Mouse (Mus musculus): ENCODE measurements around the gene Ripor3.

Gene Ripor3

GRCm38 (mm10) chr2:168028376-168028775 is 18.0 kb upstream of the Ripor3 start:
- 97% methylated on average over 3 of the region's 3 CpGs for WGBS

GRCm38 (mm10) chr2:168026467-168026866 is 16.0 kb upstream of the Ripor3 start:
- 56% methylated on average over 3 of the region's 3 CpGs for WGBS

DNA sequence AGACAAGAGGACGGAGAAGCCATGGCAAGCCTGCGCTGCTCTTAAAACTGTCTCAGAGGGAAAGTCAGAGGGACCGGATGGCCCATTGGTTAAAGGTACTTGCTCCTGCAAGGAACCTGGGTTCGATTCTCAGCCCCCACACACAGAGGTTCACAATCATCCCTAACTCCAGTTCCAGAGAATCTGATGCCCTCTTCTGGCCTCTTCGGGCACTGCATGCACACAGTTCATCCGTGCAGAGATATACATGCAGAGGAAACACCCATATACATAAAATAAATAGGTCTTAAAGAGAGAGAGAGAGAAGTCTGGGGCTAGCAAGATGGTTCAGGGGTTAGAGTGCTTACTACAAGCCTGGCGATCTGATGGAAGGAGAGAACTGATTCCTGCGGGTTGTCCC is 15.5 kb upstream of the Ripor3 start:
- WGBS: 92% methylated on average over 8 of the region's 8 CpGs

GRCm38 (mm10) chr2:168025174-168025573 is 14.8 kb upstream of the Ripor3 start:
- 35% methylated on average over 12 of the region's 12 CpGs for WGBS

DNA sequence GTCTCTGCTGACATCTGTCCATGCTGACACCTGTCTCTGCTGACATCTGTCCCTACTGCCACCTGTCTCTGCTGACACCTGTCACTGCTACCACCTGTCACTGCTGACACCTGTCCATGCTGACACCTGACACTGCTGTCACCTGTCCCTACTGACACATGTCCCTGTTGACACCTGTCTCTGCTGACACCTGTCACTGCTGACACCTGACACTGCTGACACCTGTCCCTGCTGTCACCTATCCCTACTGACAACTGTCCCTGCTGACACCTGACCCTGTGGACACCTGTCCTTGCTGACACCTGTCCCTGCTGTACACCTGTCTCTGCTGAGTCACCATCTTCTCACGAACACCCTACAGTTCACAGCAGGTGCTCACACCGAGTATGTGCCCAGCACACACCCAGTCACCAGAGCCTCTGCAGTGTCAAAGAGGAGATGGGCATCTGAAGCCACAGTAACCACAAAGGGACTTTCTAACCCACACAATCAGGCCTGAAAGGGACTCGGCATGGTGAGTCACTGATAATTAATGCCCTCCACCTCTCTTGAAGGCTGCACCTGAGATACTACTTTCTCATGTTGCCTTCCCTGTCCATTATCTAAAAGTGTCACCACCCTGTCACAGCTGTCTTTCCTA is 13.5 kb upstream of the Ripor3 start:
- 60% methylated on average over 3 of the region's 3 CpGs for WGBS

GRCm38 (mm10) chr2:168019201-168019715 is 8.8 kb upstream of the Ripor3 start:
- WGBS: 63% methylated on average over 9 of the region's 9 CpGs

DNA sequence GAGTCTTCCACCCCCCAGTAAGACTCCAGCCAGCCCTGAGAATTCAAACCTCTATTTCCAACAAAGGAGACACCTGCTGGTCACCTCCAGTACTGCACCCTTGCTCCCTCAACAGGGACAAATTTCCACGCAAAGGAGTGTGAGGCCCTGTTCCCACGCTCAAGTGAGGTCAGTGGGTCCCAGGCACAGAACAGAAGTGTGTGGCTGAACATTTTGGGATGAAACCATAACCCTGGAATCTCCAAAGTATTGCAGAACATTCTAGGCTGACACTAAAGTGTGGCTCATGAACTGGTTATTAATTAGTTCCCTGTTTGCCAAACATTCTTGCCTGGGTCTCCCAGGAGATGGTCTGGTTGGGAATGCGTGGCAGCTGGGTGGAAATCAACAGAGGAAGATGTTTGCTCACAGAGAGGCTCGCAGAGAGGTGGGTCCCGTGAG is 6.6 kb upstream of the Ripor3 start:
- WGBS: 16% methylated on average over 5 of the region's 5 CpGs

- WGBS: 73% methylated on average over 11 of the region's 11 CpGs
These were observed 475 bp upstream of the Ripor3 start for GRCm38 (mm10) chr2:168010893-168011292.

GRCm38 (mm10) chr2:168008132-168008531 is 2.3 kb downstream of the Ripor3 start:
- WGBS: 98% methylated on average over 3 of the region's 3 CpGs

- 93% methylated on average over 6 of the region's 6 CpGs for WGBS
These were observed 3.9 kb downstream of the Ripor3 start for GRCm38 (mm10) chr2:168006489-168006888.

- 73% methylated on average over 3 of the region's 3 CpGs for WGBS
These were observed 4.8 kb downstream of the Ripor3 start for GRCm38 (mm10) chr2:168005616-168006015.

DNA sequence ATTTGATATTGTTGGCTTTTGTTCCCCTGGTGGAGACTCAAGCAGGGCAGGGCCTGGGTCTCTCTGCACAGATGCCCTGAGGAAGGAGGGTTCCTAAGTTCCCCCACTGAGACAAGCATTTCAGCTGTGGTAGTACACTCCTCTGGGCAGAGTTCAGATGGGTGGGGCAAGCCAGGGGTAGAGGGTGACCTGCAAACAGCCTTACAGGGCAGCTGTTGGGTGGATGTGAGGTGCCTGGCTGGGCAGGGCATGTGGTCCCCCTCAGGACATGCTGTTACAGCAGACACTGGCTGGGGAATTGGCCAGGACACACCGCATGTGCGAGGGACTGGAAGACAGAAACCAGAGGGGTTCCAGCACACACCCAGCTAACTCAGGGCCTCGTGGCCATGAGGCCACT is 5.4 kb downstream of the Ripor3 start:
- 93% methylated on average over 3 of the region's 3 CpGs for WGBS

- WGBS: 60% methylated on average over 2 of the region's 2 CpGs
These were observed 6.0 kb downstream of the Ripor3 start for GRCm38 (mm10) chr2:168004369-168004768.

DNA sequence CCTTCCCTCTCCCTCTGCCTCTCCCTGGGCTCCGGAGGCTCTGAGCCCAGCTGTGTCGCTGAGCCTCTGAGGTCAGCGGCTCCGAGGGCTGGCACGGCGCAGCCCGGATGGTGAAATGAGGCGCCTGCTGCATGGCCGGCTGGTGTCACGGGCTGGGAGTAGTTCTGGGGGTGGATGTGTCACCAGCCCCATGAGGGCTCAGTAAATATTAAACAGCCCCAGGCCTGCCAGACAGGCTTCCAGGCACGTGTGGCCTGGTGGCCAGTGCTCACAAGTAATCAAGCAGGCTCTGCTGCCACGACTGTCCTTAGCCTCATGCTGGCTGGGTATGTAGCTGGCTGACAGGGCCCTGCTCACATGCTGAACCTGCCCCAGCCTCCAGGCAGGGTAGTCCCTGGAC is 7.0 kb downstream of the Ripor3 start:
- WGBS: 79% methylated on average over 12 of the region's 12 CpGs

DNA sequence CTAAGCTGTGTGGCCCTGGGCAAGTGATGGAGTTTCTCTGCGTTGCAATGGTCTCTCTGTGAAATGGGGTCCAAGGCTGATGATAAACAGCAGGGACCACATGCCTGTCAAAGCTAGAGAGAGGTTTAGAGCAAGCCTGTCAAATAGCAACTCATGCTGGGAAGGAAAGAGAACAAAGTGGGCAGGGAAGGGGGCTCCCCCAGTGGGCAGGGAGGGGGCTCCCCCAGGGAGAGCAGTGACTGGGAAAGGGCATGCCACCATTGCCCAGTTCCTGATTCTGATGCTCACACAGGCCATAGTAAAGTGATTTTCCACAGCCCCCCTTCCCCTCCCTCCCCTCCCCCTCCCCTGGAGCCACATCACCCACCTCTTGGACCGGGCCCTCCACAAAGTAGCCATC is 7.5 kb downstream of the Ripor3 start:
- WGBS: 82% methylated on average over 2 of the region's 2 CpGs

- WGBS: 74% methylated on average over 4 of the region's 4 CpGs
These were observed 8.2 kb downstream of the Ripor3 start for GRCm38 (mm10) chr2:168002188-168002587.

DNA sequence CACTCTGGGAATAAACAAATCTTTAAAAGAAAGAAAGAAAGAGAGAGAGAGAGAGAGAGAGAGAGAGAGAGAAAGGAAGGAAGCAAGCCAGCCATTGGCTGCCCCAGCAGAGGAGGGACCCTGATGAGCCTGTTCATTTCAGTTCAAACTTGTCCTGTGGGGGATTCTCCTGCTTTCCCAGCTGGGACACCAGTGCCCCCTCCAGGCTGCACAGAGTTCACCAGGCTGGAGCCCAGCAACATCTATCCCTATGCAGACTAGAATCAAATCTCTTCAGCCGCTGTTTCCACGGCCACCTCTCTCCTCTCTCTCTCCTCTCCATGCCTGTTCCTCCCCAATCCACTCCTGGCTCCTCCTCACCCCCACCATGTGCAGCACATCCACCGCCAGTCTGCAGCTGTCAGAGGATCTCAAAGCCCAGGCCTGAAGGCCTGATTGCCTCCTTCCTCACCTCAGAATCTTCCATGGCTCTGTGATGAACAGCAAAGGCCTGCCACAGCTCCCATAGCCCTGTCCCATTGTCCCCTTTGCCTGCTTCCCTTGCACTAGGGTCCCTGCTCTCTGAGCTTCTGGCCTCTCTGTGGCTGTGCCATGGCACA is 11.2 kb downstream of the Ripor3 start:
- WGBS: 70% methylated on average over 3 of the region's 3 CpGs

DNA sequence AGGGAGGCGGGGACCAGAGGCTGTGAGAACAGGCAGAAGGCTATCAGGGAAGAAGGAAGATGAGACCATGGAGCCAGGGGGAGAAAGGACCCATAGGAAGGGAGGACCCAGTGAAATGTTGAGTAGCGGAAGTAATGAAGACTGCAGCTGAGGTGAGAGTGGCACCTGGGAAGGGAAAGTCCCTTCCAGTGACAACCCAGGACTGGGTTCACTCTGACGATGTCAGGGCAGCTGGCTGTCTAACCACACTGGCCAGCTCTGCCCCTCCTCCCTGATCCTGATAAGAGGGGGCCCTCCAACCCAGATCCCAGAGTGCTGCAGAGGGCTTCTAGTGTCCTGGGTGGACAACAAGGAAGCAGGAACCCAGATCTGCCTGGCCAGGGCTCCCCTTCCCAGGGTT is 12.9 kb downstream of the Ripor3 start:
- WGBS: 84% methylated on average over 3 of the region's 3 CpGs

DNA sequence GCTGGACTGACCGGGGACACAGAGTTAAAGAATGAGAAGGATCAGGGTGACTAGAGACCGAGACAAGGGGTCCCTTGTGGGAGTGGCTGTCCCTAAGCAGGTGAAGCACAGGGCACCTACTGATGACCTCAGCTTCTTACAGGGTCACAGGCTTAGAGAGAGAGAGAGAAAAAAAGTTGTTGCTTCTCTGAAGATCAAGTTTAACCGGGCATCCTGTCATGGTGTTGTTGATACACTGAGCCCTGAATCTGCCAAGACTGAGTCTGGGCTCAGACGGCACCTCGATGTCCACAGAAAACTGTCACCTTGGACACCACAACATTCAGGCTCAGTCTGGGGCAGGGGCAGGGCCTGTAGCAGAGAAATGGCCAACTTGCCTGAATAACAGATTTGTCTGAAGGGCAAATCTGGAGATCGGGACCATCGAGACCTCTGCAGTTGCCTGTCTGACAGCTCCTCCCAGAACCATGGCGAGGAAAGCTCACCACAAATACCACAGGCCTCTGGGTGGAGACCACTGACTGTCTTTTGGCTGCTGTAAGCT is 13.7 kb downstream of the Ripor3 start:
- WGBS: 66% methylated on average over 8 of the region's 8 CpGs

- WGBS: 65% methylated on average over 19 of the region's 19 CpGs
These were observed 14.4 kb downstream of the Ripor3 start for GRCm38 (mm10) chr2:167995870-167996635.

DNA sequence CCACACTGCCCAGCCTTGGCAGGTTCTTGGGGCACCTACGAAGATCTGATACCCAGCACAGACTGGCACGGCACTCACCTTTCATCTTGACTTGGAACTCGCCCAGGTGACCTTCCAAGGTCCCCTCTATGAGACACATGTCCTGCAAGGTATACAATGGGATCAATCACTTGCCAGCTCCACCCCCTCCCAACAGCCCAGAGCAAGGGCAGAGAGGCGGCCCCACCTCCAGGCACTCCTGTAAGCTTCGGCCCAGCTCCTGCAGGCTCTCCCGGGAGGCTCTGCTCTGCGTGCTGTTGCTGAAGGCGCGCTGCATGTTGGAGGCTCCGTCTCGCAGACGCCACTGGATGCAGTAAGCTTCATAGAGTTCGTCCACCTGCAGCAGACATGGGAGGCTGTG is 17.2 kb downstream of the Ripor3 start:
- WGBS: 86% methylated on average over 13 of the region's 13 CpGs

DNA sequence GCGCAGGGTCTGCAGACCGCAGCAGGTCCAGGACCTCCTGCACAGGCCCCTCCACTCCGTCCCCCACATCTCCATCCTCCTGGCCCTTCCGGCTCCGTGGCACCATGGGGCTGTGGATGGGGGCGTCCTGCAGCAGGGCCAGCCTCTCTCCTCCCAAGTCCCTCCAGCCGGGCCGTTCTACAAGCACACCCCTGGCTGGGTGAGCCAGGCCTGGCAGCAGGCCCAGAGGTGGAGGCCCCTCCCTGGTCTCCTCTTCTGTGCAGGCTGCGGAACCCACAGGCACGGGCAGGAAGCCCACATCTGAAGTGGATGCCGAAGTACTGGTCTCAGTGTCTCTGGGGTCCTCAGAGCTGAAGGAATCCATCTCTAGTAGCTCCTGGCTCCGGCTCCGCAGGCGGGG is 21.1 kb downstream of the Ripor3 start:
- WGBS: 57% methylated on average over 14 of the region's 14 CpGs

All from cerebral cortex, adult 2 months (tissue).